Comparison of ENCODE assay signal across 17 mouse cellular contexts in the genomic region with DNA sequence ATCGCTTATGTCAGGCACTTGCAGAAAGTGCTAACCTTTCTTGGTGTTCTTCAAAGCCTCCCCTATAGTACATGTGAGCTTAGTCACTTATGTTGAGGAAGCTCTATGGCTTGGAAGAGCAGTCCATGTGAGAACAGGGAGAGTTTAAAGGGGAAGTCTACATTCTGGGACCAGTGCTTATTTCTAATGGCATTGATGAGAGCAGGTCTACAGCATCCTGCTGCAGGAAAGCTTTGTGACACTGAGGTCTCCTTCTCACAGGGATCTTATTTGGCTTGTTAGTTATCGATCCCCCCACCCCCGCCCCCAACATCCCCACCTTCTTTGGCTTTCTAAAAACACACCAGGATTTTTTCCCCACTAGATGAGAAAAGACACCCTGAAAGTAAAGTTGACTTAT.
DNase-seq lines count a peak whose midpoint lies in the region; ATAC-seq and TF ChIP-seq lines count a peak whose summit lies in the region.
"Had no signal": no experiment of that assay in that cellular context is flagged by ENCODE, and none has a peak within 500 bp of the region (broad histone marks: within the 10 kb centered on the region; RNA-seq: fewer than 3 reads in every experiment).

No protein-coding gene starts in this region.

- no peak for ATAC-seq in forebrain, postnatal 0 days
- ATAC-seq in forebrain, embryonic 11.5 days (replicated peaks; ENCODE audit: low FRiP score), result peak; percentile 37
- ATAC-seq in hindbrain, embryonic 14.5 days (ENCODE audit: low FRiP score), result no peak
- no peak for ATAC-seq in midbrain, embryonic 14.5 days (ENCODE audit: low FRiP score, low TSS enrichment)

- no peak overlapping the region for H3K9ac ChIP-seq in forebrain, postnatal 0 days
- H3K9ac ChIP-seq in forebrain, embryonic 11.5 days (ENCODE audit: low read length), result 0 out of 2 replicates have a peak overlapping the region, but pooled peaks have one; percentile 14
- H3K9ac ChIP-seq in hindbrain, embryonic 14.5 days, result 0 out of 2 replicates have a peak overlapping the region, but pooled peaks have one; percentile 32
- no peak overlapping the region for H3K9ac ChIP-seq in midbrain, embryonic 14.5 days (replicated peaks; ENCODE audit: low read length)
- H3K9ac ChIP-seq: liver, embryonic 14.5 days had no signal

- no peaks in the 10 kb centered on the region for H3K27me3 ChIP-seq in forebrain, embryonic 10.5 days (ENCODE audit: poor library complexity, severe bottlenecking)
- H3K27me3 ChIP-seq in forebrain, postnatal 0 days (ENCODE audit: insufficient read depth, low read length), result no peaks in the 10 kb centered on the region
- H3K27me3 ChIP-seq in forebrain, embryonic 11.5 days (ENCODE audit: control insufficient read depth, insufficient read depth, low read length), result no peaks in the 10 kb centered on the region
- H3K27me3 ChIP-seq in hindbrain, embryonic 14.5 days (ENCODE audit: control insufficient read depth, insufficient read depth, low read length), result no peaks in the 10 kb centered on the region
- no peaks in the 10 kb centered on the region for H3K27me3 ChIP-seq in midbrain, embryonic 14.5 days (ENCODE audit: control insufficient read depth, insufficient read depth, low read length)
- H3K27me3 ChIP-seq: CH12.LX had no signal

- WGBS in forebrain, embryonic 10.5 days, result 52% methylated on average over 3 of the region's 3 CpGs
- 24% methylated on average over 3 of the region's 3 CpGs for WGBS in forebrain, postnatal 0 days
- 46% methylated on average over 3 of the region's 3 CpGs for WGBS in forebrain, embryonic 11.5 days
- WGBS in hindbrain, embryonic 14.5 days, result 54% methylated on average over 3 of the region's 3 CpGs
- WGBS in midbrain, embryonic 14.5 days, result 51% methylated on average over 3 of the region's 3 CpGs

- no peak overlapping the region for H3K4me2 ChIP-seq in forebrain, postnatal 0 days (ENCODE audit: low read depth)
- H3K4me2 ChIP-seq in forebrain, embryonic 11.5 days (ENCODE audit: low read depth, low read length, severe bottlenecking), result no peak overlapping the region
- H3K4me2 ChIP-seq in hindbrain, embryonic 14.5 days (replicated peaks), result peak overlapping the region; percentile 36
- peak overlapping the region; percentile 37 for H3K4me2 ChIP-seq in midbrain, embryonic 14.5 days (ENCODE audit: low read length)

- peaks cover 60% of the 10 kb centered on the region for H3K4me1 ChIP-seq in forebrain, embryonic 10.5 days
- no peaks in the 10 kb centered on the region for H3K4me1 ChIP-seq in forebrain, postnatal 0 days (ENCODE audit: insufficient read depth)
- H3K4me1 ChIP-seq in forebrain, embryonic 11.5 days (replicated peaks; ENCODE audit: control insufficient read depth, insufficient read depth, low read length), result peaks cover 25% of the 10 kb centered on the region; the same call in 1 of the 2 replicates
- peaks cover 14% of the 10 kb centered on the region for H3K4me1 ChIP-seq in hindbrain, embryonic 14.5 days (replicated peaks; ENCODE audit: control insufficient read depth, insufficient read depth, low read length)
- H3K4me1 ChIP-seq in midbrain, embryonic 14.5 days (ENCODE audit: control insufficient read depth, insufficient read depth, low read length), result peaks cover 30% of the 10 kb centered on the region

- no peak for TF ChIP-seq CTCF in forebrain, postnatal 0 days (IDR thresholded peaks at IDR 0.05; ENCODE audit: low read depth)

- H3K9me3 ChIP-seq in forebrain, embryonic 10.5 days, result no peaks in the 10 kb centered on the region
- H3K9me3 ChIP-seq in forebrain, postnatal 0 days (ENCODE audit: low read length), result no peaks in the 10 kb centered on the region
- no peaks in the 10 kb centered on the region for H3K9me3 ChIP-seq in forebrain, embryonic 11.5 days (ENCODE audit: control insufficient read depth, low read length)
- no peaks in the 10 kb centered on the region for H3K9me3 ChIP-seq in hindbrain, embryonic 14.5 days (ENCODE audit: control insufficient read depth, low read length)
- H3K9me3 ChIP-seq in midbrain, embryonic 14.5 days (ENCODE audit: control insufficient read depth, low read length), result no peaks in the 10 kb centered on the region

- H3K4me3 ChIP-seq in forebrain, embryonic 10.5 days, result peak overlapping the region; percentile 39
- H3K4me3 ChIP-seq in forebrain, postnatal 0 days (ENCODE audit: low read depth, low read length), result no peak overlapping the region
- H3K4me3 ChIP-seq in forebrain, embryonic 11.5 days (ENCODE audit: low read depth, low read length), result no peak overlapping the region
- H3K4me3 ChIP-seq in hindbrain, embryonic 14.5 days (replicated peaks; ENCODE audit: low read length), result no peak overlapping the region
- H3K4me3 ChIP-seq in midbrain, embryonic 14.5 days (replicated peaks; ENCODE audit: low read depth, low read length), result no peak overlapping the region
- H3K4me3 ChIP-seq: erythroblast, embryonic 14.5 days; gastrocnemius, adult 2 months had no signal

- no peak for DNase-seq in forebrain, embryonic 10.5 days (ENCODE audit: extremely low spot score, low spot score)
- no peak for DNase-seq in forebrain, postnatal 0 days
- no peak for DNase-seq in forebrain, embryonic 11.5 days (ENCODE audit: low spot score)
- DNase-seq in hindbrain, embryonic 14.5 days (ENCODE audit: low spot score), result no peak
- no peak for DNase-seq in midbrain, embryonic 14.5 days
- DNase-seq in lung, postnatal 25 days (ENCODE audit: low spot score), result no peak
- no peak for DNase-seq in Muller cell, postnatal 12 days (ENCODE audit: inconsistent ontology term)
- DNase-seq in right cerebral cortex, adult 2 months (ENCODE audit: low spot score in 2 of 2), result no peak
- DNase-seq: cerebellum, adult 18-20 months; gastrocnemius, adult 2 months; heart, postnatal 14 days; kidney, adult 11 months; lung, postnatal 10 days; thymus, adult 2 months had no signal

- H3K27ac ChIP-seq in forebrain, embryonic 10.5 days, result peak overlapping the region; percentile 85
- H3K27ac ChIP-seq in forebrain, postnatal 0 days (ENCODE audit: low read depth, low read length), result no peak overlapping the region
- peak overlapping the region; percentile 92 for H3K27ac ChIP-seq in forebrain, embryonic 11.5 days (ENCODE audit: low read depth, low read length)
- peak overlapping the region; percentile 71 for H3K27ac ChIP-seq in hindbrain, embryonic 14.5 days
- peak overlapping the region; percentile 42 for H3K27ac ChIP-seq in midbrain, embryonic 14.5 days (replicated peaks; ENCODE audit: low read depth, low read length)
- H3K27ac ChIP-seq: gastrocnemius, adult 2 months; liver, embryonic 14.5 days had no signal

- H3K36me3 ChIP-seq in forebrain, embryonic 10.5 days (replicated peaks), result no peaks in the 10 kb centered on the region
- H3K36me3 ChIP-seq in forebrain, postnatal 0 days (ENCODE audit: insufficient read depth), result no peaks in the 10 kb centered on the region
- no peaks in the 10 kb centered on the region for H3K36me3 ChIP-seq in forebrain, embryonic 11.5 days (ENCODE audit: control insufficient read depth, insufficient read depth, low read length)
- H3K36me3 ChIP-seq in hindbrain, embryonic 14.5 days (replicated peaks; ENCODE audit: control insufficient read depth, insufficient read depth), result no peaks in the 10 kb centered on the region
- no peaks in the 10 kb centered on the region for H3K36me3 ChIP-seq in midbrain, embryonic 14.5 days (ENCODE audit: control insufficient read depth, insufficient read depth, low read length)

Comparison
In these comparisons a context has a peak if more than half of its experiments do, and no peak if none do; other contexts are left out.
1. H3K9ac ChIP-seq: peak in forebrain, embryonic 11.5 days (single experiment) and hindbrain, embryonic 14.5 days (single experiment); none in forebrain, postnatal 0 days (single experiment) and midbrain, embryonic 14.5 days (single experiment).
2. H3K4me2 ChIP-seq: peak in hindbrain, embryonic 14.5 days (single experiment) and midbrain, embryonic 14.5 days (single experiment); none in forebrain, postnatal 0 days (single experiment) and forebrain, embryonic 11.5 days (single experiment).